Mouse (Mus musculus): Measurements from ENCODE around the gene Gm20604.

Gene Gm20604

GRCm38 (mm10) chr12:102743036-102743588 lies 15.4 kb downstream of the Gm20604 start:
- in situ Hi-C loops (cut with MboI; ENCODE audit: low sequenced_read_pairs), result no loop called here

GRCm38 (mm10) chr12:102742056-102742455 lies 16.4 kb downstream of the Gm20604 start:
- in situ Hi-C loops (cut with MboI; ENCODE audit: low sequenced_read_pairs), result no loop called here

GRCm38 (mm10) chr12:102740285-102740684 lies 18.2 kb downstream of the Gm20604 start:
- in situ Hi-C loops (cut with MboI; ENCODE audit: low sequenced_read_pairs), result no loop called here

GRCm38 (mm10) chr12:102739096-102739495 lies 19.4 kb downstream of the Gm20604 start:
- in situ Hi-C loops (cut with MboI; ENCODE audit: low sequenced_read_pairs), result no loop called here

GRCm38 (mm10) chr12:102733381-102733780 lies 25.1 kb downstream of the Gm20604 start:
- in situ Hi-C loops (cut with MboI; ENCODE audit: low sequenced_read_pairs), result no loop called here

- in situ Hi-C loops (cut with MboI; ENCODE audit: low sequenced_read_pairs), result no loop called here
Observed at GRCm38 (mm10) chr12:102730798-102731619, 27.5 kb downstream of the Gm20604 start.

- in situ Hi-C loops (cut with MboI; ENCODE audit: low sequenced_read_pairs), result loop anchor here (10.0 kb wide), 1 partner anchor 225 kb away; no protein-coding TSS in a partner anchor
Observed at GRCm38 (mm10) chr12:102729855-102730797, 28.3 kb downstream of the Gm20604 start.

- in situ Hi-C loops (cut with MboI; ENCODE audit: low sequenced_read_pairs), result loop anchor here (10.0 kb wide), 1 partner anchor 221 kb away; no protein-coding TSS in a partner anchor
Observed at GRCm38 (mm10) chr12:102725761-102726175, 32.7 kb downstream of the Gm20604 start.

- in situ Hi-C loops (cut with MboI; ENCODE audit: low sequenced_read_pairs), result loop anchor here (10.0 kb wide), 1 partner anchor 220 kb away; no protein-coding TSS in a partner anchor
Observed at GRCm38 (mm10) chr12:102725146-102725545, 33.3 kb downstream of the Gm20604 start.

GRCm38 (mm10) chr12:102723861-102724260 lies 34.6 kb downstream of the Gm20604 start:
- in situ Hi-C loops (cut with MboI; ENCODE audit: low sequenced_read_pairs), result loop anchor here (10.0 kb wide), 1 partner anchor 219 kb away; no protein-coding TSS in a partner anchor

- in situ Hi-C loops (cut with MboI; ENCODE audit: low sequenced_read_pairs), result loop anchor here (10.0 kb wide), 1 partner anchor 218 kb away; no protein-coding TSS in a partner anchor
Observed at GRCm38 (mm10) chr12:102722966-102723365, 35.5 kb downstream of the Gm20604 start.

GRCm38 (mm10) chr12:102722451-102722850 lies 36.0 kb downstream of the Gm20604 start:
- in situ Hi-C loops (cut with MboI; ENCODE audit: low sequenced_read_pairs), result loop anchor here (10.0 kb wide), 1 partner anchor 218 kb away; no protein-coding TSS in a partner anchor

GRCm38 (mm10) chr12:102719552-102720315 lies 38.7 kb downstream of the Gm20604 start:
- in situ Hi-C loops (cut with MboI; ENCODE audit: low sequenced_read_pairs), result loop anchor here (10.0 kb wide), 1 partner anchor 215 kb away; no protein-coding TSS in a partner anchor

- in situ Hi-C loops (cut with MboI; ENCODE audit: low sequenced_read_pairs), result no loop called here
Observed at GRCm38 (mm10) chr12:102714654-102715395, 43.6 kb downstream of the Gm20604 start.

- in situ Hi-C loops (cut with MboI; ENCODE audit: low sequenced_read_pairs), result no loop called here
Observed at GRCm38 (mm10) chr12:102714116-102714515, 44.4 kb downstream of the Gm20604 start.

GRCm38 (mm10) chr12:102713153-102713865 lies 45.2 kb downstream of the Gm20604 start:
- in situ Hi-C loops (cut with MboI; ENCODE audit: low sequenced_read_pairs), result no loop called here

- in situ Hi-C loops (cut with MboI; ENCODE audit: low sequenced_read_pairs), result no loop called here
Observed at GRCm38 (mm10) chr12:102710851-102711375, 47.6 kb downstream of the Gm20604 start.

GRCm38 (mm10) chr12:102709896-102710295 lies 48.6 kb downstream of the Gm20604 start:
- in situ Hi-C loops (cut with MboI; ENCODE audit: low sequenced_read_pairs), result loop anchor here (5.0 kb wide), 1 partner anchor 133 kb away; no protein-coding TSS in a partner anchor
